Mouse (Mus musculus) cortical plate, adult 2 months (tissue): ENCODE measurements around the gene Sart1. TPM values are rescaled to one million over a fixed set of nuclear protein-coding genes. Genes with fewer than 3 reads are reported as not detected.

Source experiments
- H3K27ac ChIP-seq: fragments of 200-500 bp; 2 replicates; pipeline ENCODE4 v1.5.1; 2012; ENCODE audit warnings: low read length, control low read depth, inconsistent platforms; ENCODE audit not compliant: insufficient read depth
- H3K4me1 ChIP-seq: fragments of 200-500 bp; 2 replicates; pipeline ENCODE4 v1.6.1; 2011; ENCODE audit warnings: low read length; ENCODE audit not compliant: control insufficient read depth, insufficient read depth
- H3K4me3 ChIP-seq: fragments of 200-500 bp; 2 replicates; pipeline ENCODE4 v1.5.1; 2011; ENCODE audit warnings: mild to moderate bottlenecking, low read length, control low read depth; ENCODE audit not compliant: insufficient read depth
- CTCF ChIP-seq: fragments of 200-500 bp; IDR thresholded peaks from 2 replicates; pipeline ENCODE4 v1.5.1; 2011; ENCODE audit warnings: mild to moderate bottlenecking, control low read depth, low read length; ENCODE audit not compliant: insufficient read depth; ENCODE audit errors: extremely low read depth
- POLR2A ChIP-seq: fragments of 200-500 bp; IDR thresholded peaks from 2 replicates; pipeline ENCODE4 v1.6.1; 2011; ENCODE audit warnings: mild to moderate bottlenecking, low read length, control low read depth; ENCODE audit not compliant: insufficient read depth; ENCODE audit errors: extremely low read depth
- polyA plus RNA-seq: library from polyadenylated mRNA; depleted of rRNA; stranded (reverse); fragments of >200 nt; gene quantifications from 2 replicates; pipeline ENCODE4 v1.2.3, GENCODE M21; 2012

The Sart1 gene
- polyA plus RNA-seq, 1 experiment, result 71.0 TPM

GRCm38 (mm10) chr19:5425906-5426565 lies 37.5 kb upstream of the Sart1 start:
- Histone ChIP-seq H3K27ac (no peak overlapping the region), H3K4me1 (peaks cover 6% of the 10 kb centered on the region), H3K4me3 (peak overlapping the region; percentile 89)
- TF ChIP-seq POLR2A (no peak), CTCF (no peak)

- Histone ChIP-seq H3K27ac (peak within 1 kb of the TSS; percentile 98), H3K4me3 (peak within 1 kb of the TSS; percentile 89), H3K4me1 (peaks cover 6% of the 10 kb centered on the region)
- no peak for TF ChIP-seq CTCF
- peak; percentile 53; the same call in 1 of the 2 replicates for TF ChIP-seq POLR2A
These were observed 36.6 kb upstream of the Sart1 start, which contains the start of the genes Drap1 and AI837181 for GRCm38 (mm10) chr19:5424782-5425741. Gene Drap1, minus strand, starts transcription at chr19:5424979. Gene AI837181, plus strand, starts transcription at chr19:5425144.

GRCm38 (mm10) chr19:5424092-5424781 lies 35.7 kb upstream of the Sart1 start:
- Histone ChIP-seq H3K4me3 (peak overlapping the region; percentile 89), H3K4me1 (peaks cover 6% of the 10 kb centered on the region), H3K27ac (peak overlapping the region; percentile 62; the same call in 1 of the 2 replicates)
- TF ChIP-seq CTCF (no peak), POLR2A (no peak)

- Histone ChIP-seq H3K27ac (no peak overlapping the region), H3K4me3 (peak overlapping the region; percentile 89), H3K4me1 (peaks cover 6% of the 10 kb centered on the region)
- TF ChIP-seq POLR2A, result no peak
- no peak for TF ChIP-seq CTCF
These were observed 35.1 kb upstream of the Sart1 start for GRCm38 (mm10) chr19:5423561-5423960.

- Histone ChIP-seq H3K4me3 (no peak overlapping the region; the same call in 1 of the 2 replicates), H3K4me1 (peaks cover 6% of the 10 kb centered on the region), H3K27ac (no peak overlapping the region)
- no peak for TF ChIP-seq CTCF
These were observed 34.5 kb upstream of the Sart1 start for GRCm38 (mm10) chr19:5422895-5423443.

GRCm38 (mm10) chr19:5422267-5422666 lies 33.8 kb upstream of the Sart1 start:
- Histone ChIP-seq H3K4me1 (peaks cover 6% of the 10 kb centered on the region), H3K4me3 (no peak overlapping the region), H3K27ac (no peak overlapping the region)
- TF ChIP-seq CTCF (no peak), POLR2A (no peak)

- Histone ChIP-seq H3K27ac (no peak overlapping the region), H3K4me3 (no peak overlapping the region), H3K4me1 (peaks cover 6% of the 10 kb centered on the region)
- TF ChIP-seq POLR2A (no peak), CTCF (no peak)
These were observed 33.3 kb upstream of the Sart1 start for GRCm38 (mm10) chr19:5421784-5422183.

GRCm38 (mm10) chr19:5420579-5420978 lies 32.1 kb upstream of the Sart1 start:
- no peak overlapping the region for H3K4me3 ChIP-seq
- H3K4me1 ChIP-seq, result peaks cover 3% of the 10 kb centered on the region; the same call in 1 of the 2 replicates
- H3K27ac ChIP-seq, result no peak overlapping the region
- TF ChIP-seq POLR2A (no peak), CTCF (no peak)

GRCm38 (mm10) chr19:5419630-5420029 lies 31.1 kb upstream of the Sart1 start:
- TF ChIP-seq POLR2A (no peak), CTCF (no peak)

More at GRCm38 (mm10) chr19:5419630-5420029, 31.1 kb upstream of the Sart1 start:
- H3K4me3 ChIP-seq, result no peak overlapping the region
- H3K4me1 ChIP-seq, result peaks cover 3% of the 10 kb centered on the region; the same call in 1 of the 2 replicates
- H3K27ac ChIP-seq, result no peak overlapping the region
